Mouse (Mus musculus): Measurements from ENCODE around the gene Mecp2. TPM values are rescaled to one million over a fixed set of nuclear protein-coding genes. Genes with fewer than 3 reads are reported as not detected.

The Mecp2 gene
- polyA plus RNA-seq, 1 experiment from 2014 or later = 10.0 TPM

DNA sequence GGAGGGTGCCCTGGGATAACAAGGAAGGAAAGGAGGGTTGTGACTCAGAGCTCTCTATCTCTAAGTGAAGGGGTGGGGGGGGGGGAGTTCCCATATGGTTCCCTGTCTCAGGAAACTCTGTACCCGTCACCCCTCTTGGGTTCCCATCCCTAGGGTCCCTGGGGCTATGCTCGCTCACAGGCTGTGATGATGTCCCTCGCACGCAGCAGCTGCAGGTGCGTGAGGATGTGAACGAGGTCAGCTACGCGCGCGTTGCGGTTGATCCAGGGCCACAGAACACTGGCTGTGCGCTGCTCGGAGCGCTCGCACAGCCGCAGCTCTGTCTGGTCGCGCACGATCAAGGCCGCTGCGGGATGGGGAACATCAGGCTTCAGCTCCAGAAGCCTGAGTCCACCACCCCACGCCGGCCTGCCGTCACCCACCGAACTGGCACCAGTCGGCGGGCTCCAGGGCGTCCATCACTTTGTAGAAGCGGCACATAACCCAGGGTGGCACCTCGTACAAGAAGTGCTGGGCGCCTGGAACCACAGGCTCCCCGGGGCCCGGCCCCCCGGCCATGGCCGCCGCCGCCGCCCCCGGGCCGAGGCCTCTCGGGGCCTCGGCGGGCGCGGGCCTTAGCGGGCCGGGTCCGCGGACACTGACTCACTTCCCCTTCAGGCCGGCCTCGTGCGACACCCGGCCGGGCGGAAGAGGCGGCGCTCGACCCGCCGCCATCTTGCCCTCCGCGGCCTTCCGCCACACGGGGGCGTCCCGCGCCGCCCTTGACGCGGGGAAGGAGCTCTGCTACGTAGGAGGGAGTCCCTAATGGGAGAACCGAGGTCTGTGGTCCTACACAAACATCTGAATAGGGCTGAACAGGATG lies 111.7 kb downstream of the Mecp2 start, which contains the start of gene Irak1:
Gene Irak1, minus strand, starts transcription at position 731 of the 862 bp plus-strand sequence.
- Histone ChIP-seq H3K9ac (replicated peaks; ENCODE audit: low read length) (peak within 1 kb of the TSS; percentile 84), H3K36me3 (ENCODE audit: insufficient read depth, low read length) (peaks cover 11% of the 10 kb centered on the region; the same call in 1 of the 2 replicates), H3K4me2 (replicated peaks; ENCODE audit: low read depth, low read length) (peak within 1 kb of the TSS; percentile 60), H3K9me3 (ENCODE audit: low read length) (no peaks in the 10 kb centered on the region), H3K4me1 (ENCODE audit: insufficient read depth, low read length) (peaks cover 8% of the 10 kb centered on the region; the same call in 1 of the 2 replicates), H3K27me3 (ENCODE audit: insufficient read depth, low read length) (peaks cover 11% of the 10 kb centered on the region; the same call in 1 of the 2 replicates), H3K27ac (ENCODE audit: low read length) (peak within 1 kb of the TSS; percentile 68), H3K4me3 (ENCODE audit: low read length) (peak within 1 kb of the TSS; percentile 64)
- peak; percentile 92 for ATAC-seq (ENCODE audit: low FRiP score, low TSS enrichment)
- WGBS = 18% methylated on average over 59 of the region's 72 CpGs

DNA sequence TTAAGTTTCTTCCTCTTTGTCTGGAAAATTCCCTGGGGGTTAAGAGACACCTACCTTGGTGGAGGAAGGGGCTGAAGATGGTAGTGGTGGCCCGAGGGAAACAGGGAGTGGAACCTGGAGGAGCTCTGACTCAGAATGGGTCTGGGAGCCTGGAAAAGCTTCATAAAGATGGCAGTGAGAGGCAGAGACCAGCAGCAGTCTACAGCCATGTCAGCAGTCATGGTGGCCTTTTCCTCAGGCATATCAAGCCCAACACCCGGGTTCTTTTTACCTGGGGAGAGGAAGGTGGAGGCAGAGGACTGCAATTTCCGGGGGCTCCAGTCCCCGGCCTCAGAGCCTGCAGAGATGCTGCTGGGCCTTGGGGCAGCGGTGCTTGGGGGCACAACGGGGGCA lies 112.4 kb downstream of the Mecp2 start:
- Histone ChIP-seq H3K4me2 (replicated peaks; ENCODE audit: low read depth, low read length) (peak overlapping the region; percentile 60), H3K4me3 (ENCODE audit: low read length) (peak overlapping the region; percentile 64), H3K27ac (ENCODE audit: low read length) (no peak overlapping the region), H3K27me3 (ENCODE audit: insufficient read depth, low read length) (peaks cover 10% of the 10 kb centered on the region; the same call in 1 of the 2 replicates), H3K9ac (replicated peaks; ENCODE audit: low read length) (peak overlapping the region; percentile 84), H3K9me3 (ENCODE audit: low read length) (no peaks in the 10 kb centered on the region), H3K4me1 (ENCODE audit: insufficient read depth, low read length) (peaks cover 8% of the 10 kb centered on the region; the same call in 1 of the 2 replicates), H3K36me3 (ENCODE audit: insufficient read depth, low read length) (peaks cover 15% of the 10 kb centered on the region)
- ATAC-seq (ENCODE audit: low FRiP score, low TSS enrichment) = no peak
- WGBS = 41% methylated on average over 6 of the region's 6 CpGs

DNA sequence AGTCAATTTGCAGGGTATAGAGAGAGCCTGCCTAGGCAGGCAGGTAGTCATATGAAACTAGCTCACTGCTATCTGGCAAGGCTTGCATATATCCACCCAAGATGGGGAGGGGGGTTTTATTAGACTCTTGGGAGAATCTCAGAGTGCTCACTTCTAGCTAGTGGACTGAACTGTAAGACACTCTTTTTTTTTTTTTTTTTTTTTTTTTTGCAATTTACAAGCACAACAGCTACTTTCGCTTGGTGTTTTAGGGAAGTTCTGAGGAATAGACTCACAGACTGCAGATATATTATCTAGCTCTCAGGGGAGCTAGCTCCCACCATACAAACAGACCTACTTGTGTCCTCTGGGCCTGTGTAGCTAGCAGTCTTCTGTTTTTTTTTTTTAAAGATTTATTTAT lies 120.6 kb downstream of the Mecp2 start:
- Histone ChIP-seq H3K4me2 (replicated peaks; ENCODE audit: low read depth, low read length) (no peak overlapping the region), H3K4me1 (ENCODE audit: insufficient read depth, low read length) (no peaks in the 10 kb centered on the region), H3K27me3 (ENCODE audit: insufficient read depth, low read length) (no peaks in the 10 kb centered on the region; the same call in 1 of the 2 replicates), H3K9ac (replicated peaks; ENCODE audit: low read length) (no peak overlapping the region), H3K27ac (ENCODE audit: low read length) (no peak overlapping the region), H3K4me3 (ENCODE audit: low read length) (no peak overlapping the region), H3K36me3 (ENCODE audit: insufficient read depth, low read length) (peaks cover 25% of the 10 kb centered on the region), H3K9me3 (ENCODE audit: low read length) (no peaks in the 10 kb centered on the region)
- no peak for ATAC-seq (ENCODE audit: low FRiP score, low TSS enrichment)
- 94% methylated on average over 1 of the region's 1 CpGs for WGBS

DNA sequence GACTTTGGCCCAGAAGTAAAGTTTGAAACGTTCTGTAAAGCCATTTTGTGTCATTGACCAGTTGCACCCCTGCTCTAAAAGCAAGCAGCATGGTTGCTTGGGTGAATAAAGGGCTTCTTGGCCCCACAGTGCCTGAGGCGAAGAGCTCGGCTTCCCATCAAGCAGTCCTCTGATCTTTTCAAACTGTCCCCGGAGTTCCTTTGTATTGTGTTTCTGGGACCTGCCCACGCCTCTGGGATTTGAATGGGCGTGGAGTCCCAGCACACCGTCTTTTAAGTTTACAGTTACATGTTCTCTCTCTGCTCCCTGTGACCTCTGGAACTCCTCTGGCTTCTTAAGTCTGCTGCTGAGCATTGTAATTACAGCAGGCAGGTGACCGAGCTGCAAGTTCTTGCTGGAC lies 127.1 kb downstream of the Mecp2 start:
- ATAC-seq (ENCODE audit: low FRiP score, low TSS enrichment) = no peak
- 28% methylated on average over 8 of the region's 8 CpGs for WGBS

DNA sequence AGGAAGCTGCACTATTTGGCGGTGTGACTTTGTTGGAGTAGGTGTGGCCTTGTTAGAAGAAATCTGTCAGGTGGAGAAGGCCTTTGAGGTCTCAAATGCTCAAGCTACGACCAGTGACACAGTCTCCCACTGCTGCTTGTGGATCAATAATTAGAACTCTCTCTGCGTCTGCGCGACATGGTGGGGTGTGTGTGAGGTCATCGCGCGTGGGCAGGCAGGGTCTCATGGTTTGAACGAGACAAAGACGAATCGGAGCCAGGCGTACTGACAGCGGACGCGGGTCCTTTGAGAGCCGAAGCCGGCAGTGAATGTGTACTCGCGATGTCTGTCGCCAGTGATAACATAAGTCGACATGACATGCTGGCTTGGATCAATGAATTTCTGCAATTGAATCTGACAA lies 128.8 kb downstream of the Mecp2 start:
- no peaks in the 10 kb centered on the region for H3K27me3 ChIP-seq (ENCODE audit: insufficient read depth, low read length)
- H3K36me3 ChIP-seq (ENCODE audit: insufficient read depth, low read length) = no peaks in the 10 kb centered on the region
- no peaks in the 10 kb centered on the region for H3K4me1 ChIP-seq (ENCODE audit: insufficient read depth, low read length)
- no peak overlapping the region for H3K9ac ChIP-seq (replicated peaks; ENCODE audit: low read length)
- H3K4me3 ChIP-seq (ENCODE audit: low read length) = no peak overlapping the region
- no peak overlapping the region for H3K27ac ChIP-seq (ENCODE audit: low read length)
- no peaks in the 10 kb centered on the region for H3K9me3 ChIP-seq (ENCODE audit: low read length)
- WGBS = 92% methylated on average over 21 of the region's 21 CpGs
- ATAC-seq (ENCODE audit: low FRiP score, low TSS enrichment) = no peak
- no peak overlapping the region for H3K4me2 ChIP-seq (replicated peaks; ENCODE audit: low read depth, low read length)

More for the DNA sequence above, 127.1 kb downstream of the Mecp2 start:
- Histone ChIP-seq H3K36me3 (ENCODE audit: insufficient read depth, low read length) (no peaks in the 10 kb centered on the region), H3K9me3 (ENCODE audit: low read length) (no peaks in the 10 kb centered on the region), H3K4me3 (ENCODE audit: low read length) (no peak overlapping the region), H3K4me2 (replicated peaks; ENCODE audit: low read depth, low read length) (no peak overlapping the region), H3K9ac (replicated peaks; ENCODE audit: low read length) (no peak overlapping the region), H3K27me3 (ENCODE audit: insufficient read depth, low read length) (no peaks in the 10 kb centered on the region), H3K27ac (ENCODE audit: low read length) (no peak overlapping the region), H3K4me1 (ENCODE audit: insufficient read depth, low read length) (no peaks in the 10 kb centered on the region)

DNA sequence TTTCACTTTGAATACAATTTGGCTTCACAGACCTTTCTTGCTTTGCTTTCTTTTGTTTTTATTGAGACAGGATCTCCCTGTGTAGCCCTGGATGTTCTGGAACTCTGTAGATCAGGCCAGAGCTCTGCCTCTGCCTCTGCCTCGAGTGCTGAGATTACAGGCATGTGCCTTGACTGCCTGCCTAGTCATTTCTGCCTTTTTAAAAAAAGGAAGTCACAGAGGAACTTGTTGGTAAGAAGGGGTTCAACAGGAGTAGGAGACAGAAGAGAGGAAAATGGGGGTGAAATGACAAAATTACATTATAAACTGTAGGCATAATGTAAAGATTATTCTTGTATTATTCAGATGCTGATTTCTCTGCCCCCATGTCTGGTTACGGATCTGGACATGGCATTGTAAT lies 131.5 kb downstream of the Mecp2 start:
- WGBS = 65% methylated on average over 2 of the region's 2 CpGs

DNA sequence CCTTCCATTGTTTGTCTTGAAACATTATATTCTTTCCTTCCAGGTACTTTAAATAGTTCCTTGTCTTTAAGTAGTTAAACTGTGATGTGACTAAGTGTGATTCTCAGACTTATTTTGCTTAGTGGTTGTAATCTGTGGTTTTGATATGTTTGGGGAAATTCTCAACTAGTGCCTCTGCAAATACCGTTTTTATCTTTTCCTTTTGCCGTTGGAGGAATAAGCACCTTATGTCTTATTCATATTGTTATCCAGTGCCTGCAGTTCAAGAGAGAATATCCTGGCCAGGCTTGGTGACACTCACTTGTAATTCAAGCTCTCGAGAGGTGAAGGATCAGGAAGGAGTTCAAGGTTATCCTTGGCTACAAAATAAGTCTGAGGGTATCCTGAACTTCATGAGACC lies 134.1 kb downstream of the Mecp2 start:
- 47% methylated on average over 3 of the region's 3 CpGs for WGBS

More for the DNA sequence above, 131.5 kb downstream of the Mecp2 start:
- Histone ChIP-seq H3K4me3 (ENCODE audit: low read length) (no peak overlapping the region), H3K4me2 (replicated peaks; ENCODE audit: low read depth, low read length) (no peak overlapping the region), H3K36me3 (ENCODE audit: insufficient read depth, low read length) (no peaks in the 10 kb centered on the region), H3K9ac (replicated peaks; ENCODE audit: low read length) (no peak overlapping the region), H3K4me1 (ENCODE audit: insufficient read depth, low read length) (no peaks in the 10 kb centered on the region), H3K27ac (ENCODE audit: low read length) (no peak overlapping the region), H3K27me3 (ENCODE audit: insufficient read depth, low read length) (no peaks in the 10 kb centered on the region), H3K9me3 (ENCODE audit: low read length) (no peaks in the 10 kb centered on the region)
- no peak for ATAC-seq (ENCODE audit: low FRiP score, low TSS enrichment)

DNA sequence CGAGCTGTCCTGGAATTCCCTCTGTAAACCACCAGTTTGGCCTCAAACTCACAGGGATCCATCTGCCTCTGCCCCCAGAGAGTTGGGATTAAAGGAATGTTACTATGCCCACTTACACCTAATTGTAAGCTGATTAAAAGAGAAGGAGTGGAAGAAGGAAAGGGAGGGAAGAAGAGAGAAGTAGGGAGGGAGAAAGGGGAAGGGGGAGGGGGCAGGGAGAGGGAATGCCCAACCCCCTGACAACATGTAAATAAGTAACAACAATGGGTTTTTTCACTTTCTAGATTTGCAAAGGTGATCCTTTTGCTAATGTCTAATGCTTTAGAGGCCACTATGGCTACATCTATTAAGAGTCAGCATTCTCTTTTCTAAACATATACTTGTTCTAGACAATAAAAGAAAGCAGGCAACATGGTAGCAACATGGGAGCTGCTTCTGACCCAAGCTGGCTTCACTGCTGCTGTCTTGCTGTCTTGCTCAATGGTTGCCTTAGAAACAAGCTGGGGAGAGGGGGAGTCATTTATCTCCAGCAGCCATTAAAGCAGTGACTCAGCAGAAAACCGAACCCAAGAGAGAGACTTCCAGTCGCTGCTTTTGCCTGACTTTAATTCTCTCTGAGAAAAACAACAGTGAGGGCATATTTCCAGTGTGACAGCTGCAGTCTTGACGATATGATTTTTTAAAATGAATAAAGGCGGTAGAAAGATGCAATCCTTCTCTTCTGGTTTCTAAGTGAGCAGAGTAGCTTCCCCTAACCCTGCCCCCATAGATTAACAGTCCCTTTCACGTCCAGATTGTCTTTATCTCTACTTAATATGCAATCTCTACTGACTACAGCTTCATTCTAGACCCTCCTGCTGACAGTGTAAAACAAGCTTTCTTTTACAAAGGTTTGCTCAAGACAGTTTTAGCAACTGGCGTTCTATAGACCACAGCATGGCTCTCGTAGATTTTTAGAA lies 136.0 kb downstream of the Mecp2 start:
- WGBS = 32% methylated on average over 8 of the region's 8 CpGs
- peak overlapping the region; percentile 43; the same call in 1 of the 2 replicates for H3K27ac ChIP-seq (ENCODE audit: low read length)
- peak; percentile 73; the same call in 1 of the 2 replicates for ATAC-seq (ENCODE audit: low FRiP score, low TSS enrichment)

More for the DNA sequence above, 134.1 kb downstream of the Mecp2 start:
- no peaks in the 10 kb centered on the region for H3K4me1 ChIP-seq (ENCODE audit: insufficient read depth, low read length)
- no peaks in the 10 kb centered on the region for H3K27me3 ChIP-seq (ENCODE audit: insufficient read depth, low read length)
- H3K4me2 ChIP-seq (replicated peaks; ENCODE audit: low read depth, low read length) = no peak overlapping the region
- ATAC-seq (ENCODE audit: low FRiP score, low TSS enrichment) = no peak
- no peak overlapping the region for H3K4me3 ChIP-seq (ENCODE audit: low read length)
- H3K9me3 ChIP-seq (ENCODE audit: low read length) = no peaks in the 10 kb centered on the region
- H3K27ac ChIP-seq (ENCODE audit: low read length) = no peak overlapping the region
- H3K9ac ChIP-seq (replicated peaks; ENCODE audit: low read length) = no peak overlapping the region
- no peaks in the 10 kb centered on the region for H3K36me3 ChIP-seq (ENCODE audit: insufficient read depth, low read length)

DNA sequence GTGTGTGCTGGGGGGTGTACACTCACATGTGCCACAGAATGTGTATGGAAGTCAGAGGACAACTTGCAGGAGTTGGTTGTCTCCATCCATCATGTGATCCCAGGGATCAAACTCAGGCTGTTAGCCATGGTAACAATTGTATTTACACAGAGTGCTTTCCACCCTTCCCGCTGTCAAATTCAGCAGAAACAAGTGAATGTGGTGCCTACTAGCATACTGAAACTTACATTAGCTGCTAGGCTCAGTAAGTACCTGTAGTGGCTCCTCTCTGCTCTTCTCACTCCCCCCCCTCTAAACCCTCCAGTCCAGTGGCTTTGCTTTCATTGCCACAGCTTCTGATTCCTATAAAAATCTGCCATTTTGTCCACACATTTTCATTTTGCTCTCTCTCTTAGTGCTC lies 157.4 kb downstream of the Mecp2 start:
- Histone ChIP-seq H3K4me1 (ENCODE audit: insufficient read depth, low read length) (no peaks in the 10 kb centered on the region), H3K27me3 (ENCODE audit: insufficient read depth, low read length) (no peaks in the 10 kb centered on the region; the same call in 1 of the 2 replicates), H3K36me3 (ENCODE audit: insufficient read depth, low read length) (no peaks in the 10 kb centered on the region), H3K27ac (ENCODE audit: low read length) (no peak overlapping the region), H3K9me3 (ENCODE audit: low read length) (no peaks in the 10 kb centered on the region), H3K4me3 (ENCODE audit: low read length) (no peak overlapping the region), H3K9ac (replicated peaks; ENCODE audit: low read length) (no peak overlapping the region), H3K4me2 (replicated peaks; ENCODE audit: low read depth, low read length) (no peak overlapping the region)
- WGBS = 64% methylated on average over 1 of the region's 1 CpGs
- ATAC-seq (ENCODE audit: low FRiP score, low TSS enrichment) = no peak

More for the DNA sequence above, 136.0 kb downstream of the Mecp2 start:
- Histone ChIP-seq H3K9me3 (ENCODE audit: low read length) (no peaks in the 10 kb centered on the region), H3K4me1 (ENCODE audit: insufficient read depth, low read length) (no peaks in the 10 kb centered on the region), H3K36me3 (ENCODE audit: insufficient read depth, low read length) (no peaks in the 10 kb centered on the region), H3K9ac (replicated peaks; ENCODE audit: low read length) (no peak overlapping the region), H3K4me3 (ENCODE audit: low read length) (no peak overlapping the region), H3K4me2 (replicated peaks; ENCODE audit: low read depth, low read length) (0 out of 2 replicates have a peak overlapping the region, but pooled peaks have one; percentile 10), H3K27me3 (ENCODE audit: insufficient read depth, low read length) (no peaks in the 10 kb centered on the region)

Data from kidney, embryonic 16.5 days (tissue).